8 mouse cellular contexts compared by ENCODE assay signal in the genomic region with DNA sequence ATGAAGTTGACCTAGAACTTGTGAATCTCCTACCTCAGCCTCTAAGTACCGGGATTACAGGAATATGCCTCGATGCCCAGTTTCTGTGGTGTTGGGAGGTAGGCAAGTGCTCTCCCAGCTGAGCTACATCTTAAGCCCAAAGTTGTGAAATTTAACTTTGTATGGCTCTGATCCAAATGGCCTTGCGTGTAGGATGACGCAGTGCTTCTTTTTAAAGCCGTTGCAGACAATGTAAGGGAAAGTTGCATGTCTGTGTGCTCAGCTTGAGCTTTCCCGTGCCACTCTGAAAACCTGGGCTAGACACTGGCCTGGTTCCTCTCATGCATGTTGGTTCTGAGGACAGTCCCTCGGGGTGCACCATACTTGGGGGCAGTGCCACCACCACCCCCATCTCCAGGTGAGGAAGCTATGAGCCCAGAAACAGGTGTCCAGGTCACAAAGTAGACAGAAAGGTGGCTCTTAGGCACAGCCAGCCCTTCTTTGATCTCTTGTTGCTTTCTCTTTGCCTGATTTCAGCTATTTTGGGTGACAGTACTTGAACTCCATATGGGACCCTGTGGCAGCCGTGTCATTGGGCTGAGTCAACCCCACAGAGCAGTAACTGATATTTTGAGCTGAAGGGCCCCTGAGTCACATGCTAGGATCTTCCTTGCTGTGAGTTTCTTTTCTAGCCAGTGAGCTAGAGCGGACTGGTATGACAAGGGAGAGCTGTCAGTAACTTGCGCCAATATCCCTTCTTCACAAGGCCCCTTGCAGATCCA. TPM values are rescaled to one million over a fixed set of nuclear protein-coding genes. Genes with fewer than 3 reads are reported as not detected.
DNase-seq lines count a peak whose midpoint lies in the region; ATAC-seq and TF ChIP-seq lines count a peak whose summit lies in the region.

No protein-coding gene starts in this region.

- H3K4me3 ChIP-seq in kidney, postnatal 0 days (replicated peaks; ENCODE audit: low read depth, low read length): no peak overlapping the region
- peak overlapping the region; percentile 15 for H3K4me3 ChIP-seq in heart, embryonic 16.5 days (ENCODE audit: low read length)
- no peak overlapping the region; the same call in 1 of the 2 replicates for H3K4me3 ChIP-seq in macrophage (ENCODE audit: inconsistent target)

- H3K4me1 ChIP-seq in kidney, postnatal 0 days (replicated peaks; ENCODE audit: insufficient read depth, low read length): peaks cover 57% of the 10 kb centered on the region
- peaks cover 69% of the 10 kb centered on the region for H3K4me1 ChIP-seq in heart, embryonic 16.5 days (ENCODE audit: control insufficient read depth, insufficient read depth, low read length)

- no peaks in the 10 kb centered on the region for H3K9me3 ChIP-seq in kidney, postnatal 0 days (replicated peaks; ENCODE audit: low read length)
- H3K9me3 ChIP-seq in heart, embryonic 16.5 days (replicated peaks; ENCODE audit: control insufficient read depth, low read length): no peaks in the 10 kb centered on the region

- WGBS in kidney, postnatal 0 days: 64% methylated on average over 10 of the region's 10 CpGs
- 45% methylated on average over 10 of the region's 10 CpGs for WGBS in heart, embryonic 16.5 days
- 24% methylated on average over 10 of the region's 10 CpGs for WGBS in macrophage (ENCODE audit: missing documents)

- H3K36me3 ChIP-seq in kidney, postnatal 0 days (ENCODE audit: insufficient read depth, low read length): no peaks in the 10 kb centered on the region
- H3K36me3 ChIP-seq in heart, embryonic 16.5 days (ENCODE audit: control insufficient read depth, insufficient read depth): no peaks in the 10 kb centered on the region
- H3K36me3 ChIP-seq in macrophage (ENCODE audit: inconsistent target): no peaks in the 10 kb centered on the region

- intact Hi-C loops in left cerebral cortex, postnatal 14 days (cut with DNase I): loop anchor here (2.0 kb wide), 1 partner anchor 23 kb away; no protein-coding TSS in a partner anchor

- no peaks in the 10 kb centered on the region for H3K27me3 ChIP-seq in kidney, postnatal 0 days (ENCODE audit: insufficient read depth, low read length)
- no peaks in the 10 kb centered on the region for H3K27me3 ChIP-seq in heart, embryonic 16.5 days (ENCODE audit: control insufficient read depth, insufficient read depth, low read length)

- H3K9ac ChIP-seq in kidney, postnatal 0 days (ENCODE audit: low read depth, low read length): no peak overlapping the region
- peak overlapping the region; percentile 62 for H3K9ac ChIP-seq in heart, embryonic 16.5 days (ENCODE audit: low read length)

- DNase-seq in kidney, postnatal 0 days (ENCODE audit: low spot score): no peak
- DNase-seq in kidney, postnatal 14 days: no peak
- peak; percentile 77 for DNase-seq in adrenal gland, adult 2 months
- DNase-seq in right cerebral cortex, postnatal 14 days: no peak
- DNase-seq in left cerebral cortex, postnatal 14 days (ENCODE audit: low spot score in 2 of 2): no peak

- peaks cover 88% of the 10 kb centered on the region for H3K79me2 ChIP-seq in macrophage (ENCODE audit: inconsistent target)

- no peak for TF ChIP-seq CTCF in kidney, postnatal 0 days (IDR thresholded peaks at IDR 0.05; ENCODE audit: low read depth)

- ATAC-seq in kidney, postnatal 0 days (replicated peaks; ENCODE audit: low FRiP score, low read depth): no peak
- no peak; the same call in 1 of the 2 replicates for ATAC-seq in heart, embryonic 16.5 days (replicated peaks; ENCODE audit: extremely low read depth, insufficient read depth, low FRiP score)
- ATAC-seq in megakaryocyte progenitor cell, adult 5-6 weeks (replicated peaks; ENCODE audit: poor library complexity): no peak

- H3K27ac ChIP-seq in kidney, postnatal 0 days: peak overlapping the region; percentile 91
- H3K27ac ChIP-seq in heart, embryonic 16.5 days (ENCODE audit: low read length): peak overlapping the region; percentile 97
- H3K27ac ChIP-seq in macrophage: peak overlapping the region; percentile 88

- peak overlapping the region; percentile 41; the same call in 1 of the 2 replicates for H3K4me2 ChIP-seq in kidney, postnatal 0 days (ENCODE audit: low read length)
- peak overlapping the region; percentile 60 for H3K4me2 ChIP-seq in heart, embryonic 16.5 days (ENCODE audit: low read depth, low read length)

RNA-seq across cellular contexts. Expression of a gene that starts 6.0 kb away (rescaled TPM):
- polyA plus RNA-seq in kidney, postnatal 0 days (2015; fragmentation: Nextera tagmentation; extraction: Ambion mirVana): 27.1 and 28.7 TPM in 2 replicates
- 10 to 100 TPM; 43.0 to 56.0 TPM for total RNA-seq in adrenal gland, adult 2 months (2021)
- 33.2 and 33.5 TPM in 2 replicates for polyA plus RNA-seq in adrenal gland, adult 2 months (2012; rRNA removed)
- 24.5 and 26.6 TPM in 2 replicates for polyA plus RNA-seq in heart, embryonic 16.5 days (2015; fragmentation: Nextera tagmentation; extraction: Ambion mirVana)
- 100 to 1,000 TPM in 16 of 26 experiments, 10 to 100 TPM in 10; 28.6 to 423 (median 113) TPM for total RNA-seq in macrophage (2018; cell fraction: chromatin; rRNA removed)
- 100 to 1,000 TPM in 6 of 26 experiments, 10 to 100 TPM in 20; 25.5 to 234 (median 49.3) TPM for total RNA-seq in macrophage (2018; cell fraction: cytosol; rRNA removed)
- total RNA-seq in macrophage (2018; cell fraction: nucleus; rRNA removed): 100 to 1,000 TPM in 14 of 26 experiments, 10 to 100 TPM in 12; 30.0 to 320 (median 112) TPM
- 16.8 to 26.2 TPM (median 19.5 TPM) in 3 replicates for polyA plus RNA-seq in macrophage (2018)
- total RNA-seq in megakaryocyte progenitor cell, adult 5-6 weeks (2015): 6.5 and 7.3 TPM in 2 replicates
- 5.9 and 6.0 TPM in 2 replicates for total RNA-seq in megakaryocyte progenitor cell, adult 5-6 weeks (2017)
- total RNA-seq in left cerebral cortex, postnatal 14 days (2021): 10 to 100 TPM; 26.5 to 28.8 TPM

RNA-seq across cellular contexts. Expression of a gene that starts 13.4 kb away (rescaled TPM):
- 58.5 and 59.0 TPM in 2 replicates for polyA plus RNA-seq in kidney, postnatal 0 days (2015; fragmentation: Nextera tagmentation; extraction: Ambion mirVana)
- total RNA-seq in adrenal gland, adult 2 months (2021): 10 to 100 TPM; 23.4 to 30.7 TPM
- 29.3 and 32.5 TPM in 2 replicates for polyA plus RNA-seq in adrenal gland, adult 2 months (2012; rRNA removed)
- 41.7 and 47.2 TPM in 2 replicates for polyA plus RNA-seq in heart, embryonic 16.5 days (2015; fragmentation: Nextera tagmentation; extraction: Ambion mirVana)
- total RNA-seq in macrophage (2018; cell fraction: chromatin; rRNA removed): 10 to 100 TPM in 18 of 26 experiments, 1 to 10 TPM in 8; 5.1 to 20.2 (median 12.4) TPM
- 10 to 100 TPM; 38.7 to 55.8 (median 46.8) TPM for total RNA-seq in macrophage (2018; cell fraction: cytosol; rRNA removed)
- 10 to 100 TPM; 13.9 to 38.0 (median 27.4) TPM for total RNA-seq in macrophage (2018; cell fraction: nucleus; rRNA removed)
- polyA plus RNA-seq in macrophage (2018): 32.0 to 47.2 TPM (median 38.4 TPM) in 3 replicates
- total RNA-seq in megakaryocyte progenitor cell, adult 5-6 weeks (2015): 20.4 and 25.1 TPM in 2 replicates
- total RNA-seq in megakaryocyte progenitor cell, adult 5-6 weeks (2017): 14.7 and 15.9 TPM in 2 replicates
- 10 to 100 TPM; 14.7 to 15.4 TPM for total RNA-seq in left cerebral cortex, postnatal 14 days (2021)

RNA-seq across cellular contexts. Expression of a gene that starts 37.8 kb away (rescaled TPM):
- 130 and 149 TPM in 2 replicates for polyA plus RNA-seq in kidney, postnatal 0 days (2015; fragmentation: Nextera tagmentation; extraction: Ambion mirVana)
- 10 to 100 TPM; 13.3 to 35.0 TPM for total RNA-seq in adrenal gland, adult 2 months (2021)
- polyA plus RNA-seq in adrenal gland, adult 2 months (2012; rRNA removed): 111 and 156 TPM in 2 replicates
- 29.5 TPM in 2 replicates for polyA plus RNA-seq in heart, embryonic 16.5 days (2015; fragmentation: Nextera tagmentation; extraction: Ambion mirVana)
- total RNA-seq in macrophage (2018; cell fraction: chromatin; rRNA removed): 10 to 100 TPM in 22 of 26 experiments, 1 to 10 TPM in 4; 5.5 to 52.5 (median 24.9) TPM
- 10 to 100 TPM in 25 of 26 experiments, 1 to 10 TPM in 1; 9.7 to 59.7 (median 31.6) TPM for total RNA-seq in macrophage (2018; cell fraction: cytosol; rRNA removed)
- 10 to 100 TPM; 10.2 to 90.6 (median 43.6) TPM for total RNA-seq in macrophage (2018; cell fraction: nucleus; rRNA removed)
- 4.4 to 20.0 TPM (median 6.2 TPM) in 3 replicates for polyA plus RNA-seq in macrophage (2018)
- 0.12 and 0.94 TPM in 2 replicates for total RNA-seq in megakaryocyte progenitor cell, adult 5-6 weeks (2015)
- 1.7 TPM in 1 of 2 replicates, not detected in the other for total RNA-seq in megakaryocyte progenitor cell, adult 5-6 weeks (2017)
- total RNA-seq in left cerebral cortex, postnatal 14 days (2021): 1 to 10 TPM; 6.5 to 7.0 TPM

RNA-seq across cellular contexts. Expression of a gene that starts 51.4 kb away (rescaled TPM):
- polyA plus RNA-seq in kidney, postnatal 0 days (2015; fragmentation: Nextera tagmentation; extraction: Ambion mirVana): 13.6 and 16.2 TPM in 2 replicates
- 10 to 100 TPM in 1 of 2 experiments, 1 to 10 TPM in 1; 9.5 to 10.9 TPM for total RNA-seq in adrenal gland, adult 2 months (2021)
- 1.6 and 2.1 TPM in 2 replicates for polyA plus RNA-seq in adrenal gland, adult 2 months (2012; rRNA removed)
- 7.4 and 8.3 TPM in 2 replicates for polyA plus RNA-seq in heart, embryonic 16.5 days (2015; fragmentation: Nextera tagmentation; extraction: Ambion mirVana)
- total RNA-seq in macrophage (2018; cell fraction: chromatin; rRNA removed): 1 to 10 TPM in 19 of 26 experiments, under 1 TPM in 1, not detected in 6; 0.44 to 6.3 (median 2.6) TPM
- total RNA-seq in macrophage (2018; cell fraction: cytosol; rRNA removed): 1 to 10 TPM; 1.0 to 3.2 (median 2.4) TPM
- total RNA-seq in macrophage (2018; cell fraction: nucleus; rRNA removed): 1 to 10 TPM in 16 of 26 experiments, under 1 TPM in 6, not detected in 4; 0.23 to 3.4 (median 1.7) TPM
- polyA plus RNA-seq in macrophage (2018): 1.3 to 1.4 TPM (median 1.4 TPM) in 3 replicates
- 13.5 and 15.5 TPM in 2 replicates for total RNA-seq in megakaryocyte progenitor cell, adult 5-6 weeks (2015)
- total RNA-seq in megakaryocyte progenitor cell, adult 5-6 weeks (2017): 20.3 and 31.9 TPM in 2 replicates
- total RNA-seq in left cerebral cortex, postnatal 14 days (2021): 10 to 100 TPM; 49.7 to 55.3 TPM

RNA-seq across cellular contexts. Expression of a gene that starts 53.5 kb away (rescaled TPM):
- 9.2 and 9.7 TPM in 2 replicates for polyA plus RNA-seq in kidney, postnatal 0 days (2015; fragmentation: Nextera tagmentation; extraction: Ambion mirVana)
- 1 to 10 TPM; 2.5 to 3.2 TPM for total RNA-seq in adrenal gland, adult 2 months (2021)
- 1.4 and 1.8 TPM in 2 replicates for polyA plus RNA-seq in adrenal gland, adult 2 months (2012; rRNA removed)
- polyA plus RNA-seq in heart, embryonic 16.5 days (2015; fragmentation: Nextera tagmentation; extraction: Ambion mirVana): 2.7 and 3.4 TPM in 2 replicates
- total RNA-seq in macrophage (2018; cell fraction: chromatin; rRNA removed): 10 to 100 TPM in 13 of 26 experiments, 1 to 10 TPM in 13; 1.8 to 56.2 (median 10.6) TPM
- 1 to 10 TPM in 19 of 26 experiments, under 1 TPM in 7; 0.39 to 5.8 (median 1.6) TPM for total RNA-seq in macrophage (2018; cell fraction: cytosol; rRNA removed)
- total RNA-seq in macrophage (2018; cell fraction: nucleus; rRNA removed): 10 to 100 TPM in 7 of 26 experiments, 1 to 10 TPM in 16, under 1 TPM in 3; 0.49 to 20.7 (median 6.4) TPM
- polyA plus RNA-seq in macrophage (2018): 0.38 to 0.59 TPM (median 0.58 TPM) in 3 replicates
- 0.07 and 0.91 TPM in 2 replicates for total RNA-seq in megakaryocyte progenitor cell, adult 5-6 weeks (2015)
- 0.14 TPM in 1 of 2 replicates, not detected in the other for total RNA-seq in megakaryocyte progenitor cell, adult 5-6 weeks (2017)
- total RNA-seq in left cerebral cortex, postnatal 14 days (2021): 1 to 10 TPM in 1 of 2 experiments, under 1 TPM in 1; 0.79 to 1.0 TPM
